Mouse (Mus musculus): ENCODE data around the gene Smim14. TPM values are rescaled to one million over a fixed set of nuclear protein-coding genes. Genes with fewer than 3 reads are reported as not detected.
A peak's percentile ranks its signal among the peaks of the same experiment; 100 is the strongest.

Gene Smim14
- total and polyA plus RNA-seq, 3 experiments, result 10.6 to 64.6 (median 52.3) TPM

DNA sequence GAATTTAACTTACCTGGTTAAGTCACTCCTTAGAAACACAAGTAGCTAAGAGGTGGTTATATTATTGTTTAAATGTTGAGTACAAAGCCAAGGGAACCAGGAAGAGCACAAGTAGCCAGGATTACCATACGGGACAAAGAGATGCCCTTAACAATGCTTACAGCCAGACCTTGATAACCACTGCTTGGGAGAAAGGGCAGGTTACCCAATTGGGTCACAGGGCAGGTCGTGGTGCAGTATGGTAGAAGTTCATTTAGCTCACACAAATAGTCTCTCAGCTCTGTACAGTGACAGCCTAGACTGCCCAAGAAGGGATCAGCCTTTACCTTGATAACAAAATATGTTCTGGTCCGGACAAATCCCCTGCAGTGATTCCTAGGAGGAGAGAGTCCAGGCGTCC is 88.0 kb downstream of the Smim14 start:
- TF ChIP-seq GATA2 (IDR thresholded peaks at IDR 0.05; ENCODE audit: borderline replicate concordance, low read depth, low read length), result no peak
- TF ChIP-seq POLR2AphosphoS5 (IDR thresholded peaks at IDR 0.05; ENCODE audit: insufficient replicate concordance, low read depth, low read length), result no peak
- no peak for TF ChIP-seq TAL1 (conservative IDR thresholded peaks at IDR 0.05; ENCODE audit: low read depth, low read length)
- TF ChIP-seq CTCF (IDR thresholded peaks at IDR 0.05; ENCODE audit: low read depth, low read length), result no peak
- no peak for TF ChIP-seq GATA1 (IDR thresholded peaks at IDR 0.05; ENCODE audit: borderline replicate concordance, low read length)
- Histone ChIP-seq H3K27me3 (ENCODE audit: insufficient read depth, low read length) (no peaks in the 10 kb centered on the region), H3K4me1 (ENCODE audit: insufficient read depth, low read depth, low read length) (no peaks in the 10 kb centered on the region), H3K36me3 (replicated peaks) (peaks cover 22% of the 10 kb centered on the region), H3K4me3 (ENCODE audit: low read depth, low read length) (no peak overlapping the region), H3K9me3 (replicated peaks) (no peaks in the 10 kb centered on the region)
- no peak for ATAC-seq (ENCODE audit: extremely low read depth, insufficient number of reproducible peaks, low FRiP score, poor library complexity, severe bottlenecking)
- no peak for DNase-seq (ENCODE audit: low spot score)

DNA sequence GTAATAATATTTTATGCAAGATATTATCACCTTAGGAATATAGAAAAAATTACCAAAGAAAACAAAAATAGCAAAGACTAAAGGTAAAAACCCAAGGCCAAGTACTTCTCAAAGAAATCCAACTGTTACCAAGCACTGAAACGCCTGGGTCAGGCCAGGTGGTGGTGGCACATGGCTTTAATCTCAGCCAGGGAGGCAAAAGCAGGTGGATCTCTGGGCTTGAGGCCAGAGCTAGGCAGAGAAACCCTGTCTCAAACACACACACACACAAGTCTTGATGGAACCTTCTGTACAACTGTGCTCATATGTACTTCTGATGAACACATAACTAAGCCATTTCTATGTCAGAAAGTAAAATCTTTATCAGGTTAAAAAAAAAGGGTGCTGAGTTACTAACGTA is 89.2 kb downstream of the Smim14 start:
- no peaks in the 10 kb centered on the region for H3K27me3 ChIP-seq (ENCODE audit: insufficient read depth, low read length)
- TF ChIP-seq POLR2AphosphoS5 (IDR thresholded peaks at IDR 0.05; ENCODE audit: insufficient replicate concordance, low read depth, low read length) (no peak), GATA1 (IDR thresholded peaks at IDR 0.05; ENCODE audit: borderline replicate concordance, low read length) (no peak), CTCF (IDR thresholded peaks at IDR 0.05; ENCODE audit: low read depth, low read length) (no peak)
- ATAC-seq (ENCODE audit: extremely low read depth, insufficient number of reproducible peaks, low FRiP score, poor library complexity, severe bottlenecking), result no peak
- H3K36me3 ChIP-seq (replicated peaks), result peaks cover 22% of the 10 kb centered on the region
- no peaks in the 10 kb centered on the region for H3K9me3 ChIP-seq (replicated peaks)
- H3K4me3 ChIP-seq (ENCODE audit: low read depth, low read length), result no peak overlapping the region
- DNase-seq (ENCODE audit: low spot score), result no peak
- H3K4me1 ChIP-seq (ENCODE audit: insufficient read depth, low read depth, low read length), result peaks cover 2% of the 10 kb centered on the region; the same call in 1 of the 2 replicates

- Histone ChIP-seq H3K4me1 (ENCODE audit: insufficient read depth, low read depth, low read length) (peaks cover 2% of the 10 kb centered on the region; the same call in 1 of the 2 replicates), H3K9me3 (replicated peaks) (no peaks in the 10 kb centered on the region), H3K36me3 (replicated peaks) (peaks cover 21% of the 10 kb centered on the region), H3K4me3 (ENCODE audit: low read depth, low read length) (no peak overlapping the region), H3K27me3 (ENCODE audit: insufficient read depth, low read length) (no peaks in the 10 kb centered on the region)
- TF ChIP-seq GATA1 (IDR thresholded peaks at IDR 0.05; ENCODE audit: borderline replicate concordance, low read length), result no peak
- no peak for TF ChIP-seq CTCF (IDR thresholded peaks at IDR 0.05; ENCODE audit: low read depth, low read length)
- DNase-seq (ENCODE audit: low spot score), result no peak
- ATAC-seq (ENCODE audit: extremely low read depth, insufficient number of reproducible peaks, low FRiP score, poor library complexity, severe bottlenecking), result no peak
Observed at GRCm38 (mm10) chr5:65446756-65447155, 90.2 kb downstream of the Smim14 start.

- TF ChIP-seq TAL1 (conservative IDR thresholded peaks at IDR 0.05; ENCODE audit: low read depth, low read length) (no peak), POLR2AphosphoS5 (IDR thresholded peaks at IDR 0.05; ENCODE audit: insufficient replicate concordance, low read depth, low read length) (no peak), GATA2 (IDR thresholded peaks at IDR 0.05; ENCODE audit: borderline replicate concordance, low read depth, low read length) (no peak), CTCF (IDR thresholded peaks at IDR 0.05; ENCODE audit: low read depth, low read length) (no peak), GATA1 (IDR thresholded peaks at IDR 0.05; ENCODE audit: borderline replicate concordance, low read length) (no peak)
- Histone ChIP-seq H3K9me3 (replicated peaks) (no peaks in the 10 kb centered on the region), H3K27me3 (ENCODE audit: insufficient read depth, low read length) (0 out of 2 replicates have a peak, but pooled peaks cover 4% of the 10 kb centered on the region), H3K4me1 (ENCODE audit: insufficient read depth, low read depth, low read length) (peaks cover 2% of the 10 kb centered on the region; the same call in 1 of the 2 replicates), H3K4me3 (ENCODE audit: low read depth, low read length) (no peak overlapping the region), H3K36me3 (replicated peaks) (peaks cover 13% of the 10 kb centered on the region)
- no peak for ATAC-seq (ENCODE audit: extremely low read depth, insufficient number of reproducible peaks, low FRiP score, poor library complexity, severe bottlenecking)
- no peak for DNase-seq (ENCODE audit: low spot score)
Observed at GRCm38 (mm10) chr5:65444981-65445380, 92.0 kb downstream of the Smim14 start.

DNA sequence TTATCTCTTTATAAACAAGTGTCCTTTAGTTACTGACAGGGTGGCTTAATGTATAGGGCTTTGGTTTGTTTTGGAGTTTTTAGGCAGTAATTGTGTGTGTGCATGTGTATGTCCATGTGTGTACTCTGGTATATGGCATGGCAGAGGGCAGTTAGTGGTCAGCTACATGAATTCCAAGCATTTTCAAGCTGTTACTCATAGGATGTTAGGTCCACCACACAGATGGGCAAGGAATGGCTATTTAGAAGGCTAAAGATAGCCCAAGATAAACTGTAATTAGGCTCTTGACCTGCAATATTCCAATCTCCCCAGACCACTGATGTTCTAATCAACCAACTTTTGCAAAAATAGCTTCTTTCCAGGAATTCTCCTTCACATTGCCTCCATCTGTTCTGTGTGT is 98.9 kb downstream of the Smim14 start:
- no peak for TF ChIP-seq TAL1 (conservative IDR thresholded peaks at IDR 0.05; ENCODE audit: low read depth, low read length)
- no peak for TF ChIP-seq CTCF (IDR thresholded peaks at IDR 0.05; ENCODE audit: low read depth, low read length)
- no peak for TF ChIP-seq GATA1 (IDR thresholded peaks at IDR 0.05; ENCODE audit: borderline replicate concordance, low read length)
- no peak for TF ChIP-seq GATA2 (IDR thresholded peaks at IDR 0.05; ENCODE audit: borderline replicate concordance, low read depth, low read length)
- TF ChIP-seq POLR2AphosphoS5 (IDR thresholded peaks at IDR 0.05; ENCODE audit: insufficient replicate concordance, low read depth, low read length), result no peak
- no peak overlapping the region for H3K4me3 ChIP-seq (ENCODE audit: low read depth, low read length)
- DNase-seq (ENCODE audit: low spot score) (no peak), ATAC-seq (ENCODE audit: extremely low read depth, insufficient number of reproducible peaks, low FRiP score, poor library complexity, severe bottlenecking) (no peak)
- H3K36me3 ChIP-seq (replicated peaks), result peaks cover 2% of the 10 kb centered on the region
- H3K4me1 ChIP-seq (ENCODE audit: insufficient read depth, low read depth, low read length), result peaks cover 25% of the 10 kb centered on the region
- peaks cover 17% of the 10 kb centered on the region for H3K27me3 ChIP-seq (ENCODE audit: insufficient read depth, low read length)
- H3K9me3 ChIP-seq (replicated peaks), result no peaks in the 10 kb centered on the region

DNA sequence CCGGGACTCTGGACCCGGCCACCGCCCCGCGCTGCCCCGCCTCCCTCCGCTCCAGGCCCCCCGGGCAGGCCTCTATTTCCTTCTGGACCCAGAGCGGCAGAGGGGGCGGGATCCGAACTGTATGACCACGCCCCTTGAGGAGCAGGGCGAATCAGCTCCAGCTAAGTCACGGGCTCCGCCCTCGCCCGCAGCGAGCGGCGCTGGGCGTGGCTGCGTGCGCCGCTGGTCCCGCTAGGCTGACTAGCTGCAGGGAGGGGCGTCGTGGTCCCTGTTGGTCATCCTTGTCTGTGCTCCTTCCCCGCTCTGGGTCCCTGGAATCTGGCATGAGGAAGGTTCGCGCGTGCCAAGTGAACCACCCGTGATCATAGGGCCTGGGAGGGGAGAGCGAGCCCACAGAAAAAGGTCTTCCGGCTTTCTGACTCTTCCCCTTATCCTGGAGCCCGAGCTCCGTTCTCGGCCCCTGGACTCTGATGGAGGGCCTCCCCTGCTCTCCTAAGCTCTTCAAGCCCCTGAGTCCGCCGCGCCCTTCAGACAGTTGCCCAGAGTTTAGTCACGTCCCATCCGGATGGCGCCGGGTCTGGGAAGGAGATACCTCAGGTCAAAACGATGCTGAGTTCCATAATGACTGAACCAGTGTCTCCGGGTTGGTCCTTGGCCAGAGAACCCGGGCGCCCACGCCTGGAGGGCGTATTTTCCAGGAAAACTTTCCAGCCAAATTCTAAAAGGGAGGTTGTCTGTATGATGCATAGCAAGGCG is 101.0 kb downstream of the Smim14 start, which contains the start of gene Ugdh:
Gene Ugdh, minus strand, starts transcription at position 144 of the 756 bp plus-strand sequence.
- Histone ChIP-seq H3K36me3 (replicated peaks) (no peaks in the 10 kb centered on the region), H3K4me3 (ENCODE audit: low read depth, low read length) (peak within 1 kb of the TSS; percentile 87), H3K27me3 (ENCODE audit: insufficient read depth, low read length) (peaks cover 16% of the 10 kb centered on the region), H3K4me1 (ENCODE audit: insufficient read depth, low read depth, low read length) (peaks cover 28% of the 10 kb centered on the region), H3K9me3 (replicated peaks) (no peaks in the 10 kb centered on the region)
- no peak for TF ChIP-seq POLR2AphosphoS5 (IDR thresholded peaks at IDR 0.05; ENCODE audit: insufficient replicate concordance, low read depth, low read length)
- no peak for TF ChIP-seq CTCF (IDR thresholded peaks at IDR 0.05; ENCODE audit: low read depth, low read length)
- no peak for TF ChIP-seq GATA2 (IDR thresholded peaks at IDR 0.05; ENCODE audit: borderline replicate concordance, low read depth, low read length)
- TF ChIP-seq TAL1 (conservative IDR thresholded peaks at IDR 0.05; ENCODE audit: low read depth, low read length), result no peak
- TF ChIP-seq GATA1 (IDR thresholded peaks at IDR 0.05; ENCODE audit: borderline replicate concordance, low read length), result no peak
- peak; percentile 92 for ATAC-seq (ENCODE audit: extremely low read depth, insufficient number of reproducible peaks, low FRiP score, poor library complexity, severe bottlenecking)
- DNase-seq (ENCODE audit: low spot score), result peak; percentile 90
